Mouse (Mus musculus): ENCODE data around the gene Gm29423.
"Not testable (repeated sequence)": the region's sequence is repeated elsewhere in the genome, so short reads cannot be mapped to it uniquely, and the experiment has no call there.

The Gm29423 gene

GRCm38 (mm10) chrY:70303187-70303586 lies at the start of gene Gm29423, which contains the start of gene Gm29644:
Gene Gm29423, minus strand, starts transcription at chrY:70303287.
Gene Gm29644, minus strand, starts transcription at chrY:70303343.
- not testable (repeated sequence) for DNase-seq (ENCODE audit: low read depth, low spot score)

DNA sequence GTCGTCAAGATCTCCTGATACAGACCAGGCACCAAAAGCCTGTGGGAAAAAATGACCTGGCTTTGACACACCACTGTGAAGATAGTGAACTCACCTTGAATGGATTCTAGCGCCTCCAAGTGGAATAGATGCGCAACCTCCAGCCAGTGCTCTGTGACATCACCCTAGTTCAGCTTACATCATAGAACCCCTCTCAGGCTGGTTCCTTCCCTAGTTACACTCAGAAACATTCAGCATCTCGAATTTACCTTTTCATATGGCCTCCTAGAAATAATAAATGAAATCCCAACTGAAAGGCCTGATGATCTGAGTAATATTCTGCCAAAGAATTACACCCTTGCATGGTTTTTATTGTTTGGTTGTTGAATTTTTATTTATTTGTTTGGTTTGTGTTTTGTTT lies 29.5 kb downstream of the Gm29423 start, which contains the start of gene Gm21118:
Gene Gm21118 (minus strand): TSS at position 101 of the 400 bp plus-strand sequence.
- not testable (repeated sequence) for DNase-seq (ENCODE audit: low read depth, low spot score)
